Mouse (Mus musculus) forelimb bud, embryonic 11.5 days (tissue): ENCODE measurements around the gene Fxyd2.

Source experiments
- DNase-seq: peaks from one replicate; pipeline ENCODE4 v3.0.0-alpha.2; 2012; ENCODE audit warnings: low read depth, low spot score

Fxyd2 gene

GRCm38 (mm10) chr9:45429392-45429791 is 29.9 kb downstream of the Fxyd2 start:
- no peak for DNase-seq

DNA sequence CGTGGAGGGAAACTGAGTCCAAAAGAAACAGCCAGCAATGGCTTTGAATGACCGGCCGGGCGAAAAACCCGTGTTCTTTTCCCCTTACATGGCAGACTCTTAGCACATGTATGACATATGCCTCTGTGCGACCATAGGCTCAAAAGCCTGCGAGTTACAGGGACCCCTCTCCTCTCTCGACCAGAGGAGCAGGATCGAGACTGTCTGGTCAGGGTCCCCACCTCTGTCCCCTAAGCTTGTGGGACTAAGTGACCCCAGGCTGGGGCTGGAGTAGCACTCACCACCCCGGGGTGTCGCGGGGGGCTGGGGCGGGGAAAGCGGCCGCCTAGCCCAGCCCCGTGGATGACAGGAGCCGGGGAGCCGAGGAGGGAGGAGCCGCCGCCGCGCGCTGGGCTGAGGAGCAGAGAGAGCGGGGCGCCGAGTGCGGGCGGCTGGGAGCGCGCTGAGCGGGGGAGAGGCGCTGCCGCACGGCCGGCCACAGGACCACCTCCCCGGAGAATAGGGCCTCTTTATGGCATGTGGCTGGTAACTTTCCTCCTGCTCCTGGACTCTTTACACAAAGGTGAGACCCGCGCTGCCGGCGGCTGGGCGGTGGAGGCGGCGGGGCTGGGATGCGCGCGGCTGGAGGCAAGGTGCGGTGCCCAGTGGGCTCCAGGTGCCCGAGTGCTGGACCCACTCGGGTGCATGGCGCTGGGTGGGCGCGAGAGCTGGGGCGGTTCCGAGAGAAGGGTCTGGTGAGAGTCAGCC is 30.7 kb downstream of the Fxyd2 start:
- no peak for DNase-seq

- DNase-seq: no peak
Measured at GRCm38 (mm10) chr9:45430698-45430959, 31.2 kb downstream of the Fxyd2 start.

- no peak for DNase-seq
Measured at GRCm38 (mm10) chr9:45431150-45431549, 31.7 kb downstream of the Fxyd2 start.

GRCm38 (mm10) chr9:45432639-45433038 is 33.2 kb downstream of the Fxyd2 start:
- DNase-seq: no peak

- no peak for DNase-seq
Measured at GRCm38 (mm10) chr9:45433119-45433518, 33.6 kb downstream of the Fxyd2 start.

DNA sequence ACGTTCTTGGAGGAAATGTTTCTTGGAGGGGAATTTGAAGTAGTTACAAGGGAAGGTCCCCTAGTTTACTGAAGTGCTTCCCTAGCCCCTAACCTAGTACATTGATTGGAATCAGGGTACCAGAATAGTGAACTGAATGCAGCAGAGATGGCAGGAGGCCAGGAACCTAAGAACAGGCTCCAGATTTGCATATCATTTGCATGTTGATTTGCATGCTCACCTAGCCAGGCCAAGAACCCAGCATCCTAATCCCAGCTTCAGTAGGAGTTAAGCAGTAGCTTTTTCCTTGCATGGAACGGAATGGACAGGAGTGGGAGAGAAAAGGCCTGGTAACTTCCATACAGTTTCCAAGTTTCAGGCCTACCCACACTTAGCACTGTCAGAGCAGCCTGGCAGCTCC is 34.7 kb downstream of the Fxyd2 start:
- DNase-seq: no peak

GRCm38 (mm10) chr9:45439025-45439424 is 39.6 kb downstream of the Fxyd2 start:
- DNase-seq: no peak

DNA sequence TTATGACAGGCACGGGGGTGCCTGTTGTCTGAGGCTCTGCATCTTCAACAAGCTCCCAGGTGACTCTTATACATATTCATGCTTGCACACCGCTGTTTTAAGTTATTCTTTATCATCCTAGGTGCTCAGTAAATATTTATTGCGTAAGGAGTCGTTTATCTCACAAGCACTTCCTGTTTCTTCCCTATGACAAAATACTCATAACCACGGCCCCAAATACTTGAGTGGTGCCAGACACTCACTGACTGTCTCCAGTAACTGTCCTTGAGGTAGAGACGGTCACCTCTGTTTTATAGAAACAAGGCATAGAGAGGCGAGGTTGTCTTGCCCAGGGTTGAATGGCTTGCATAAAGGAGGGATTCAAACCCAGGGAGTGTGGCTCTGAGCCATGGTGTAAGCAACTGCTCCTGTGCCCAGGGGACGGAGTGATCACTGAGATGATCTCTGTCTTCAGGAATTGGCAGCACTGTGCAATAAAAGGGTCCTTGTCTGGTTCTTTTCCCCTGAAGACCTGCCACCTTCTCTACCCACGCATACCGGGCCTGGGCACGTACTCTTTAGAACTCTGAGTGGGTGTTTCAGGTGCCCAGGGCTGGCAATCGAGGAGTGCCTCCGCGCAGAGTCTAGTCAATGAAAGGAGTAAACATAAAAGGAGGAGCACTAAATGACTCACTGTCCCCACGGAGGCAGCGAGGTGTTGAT is 40.8 kb downstream of the Fxyd2 start:
- no peak for DNase-seq

- DNase-seq: no peak
Measured at GRCm38 (mm10) chr9:45444251-45444798, 44.9 kb downstream of the Fxyd2 start.

DNA sequence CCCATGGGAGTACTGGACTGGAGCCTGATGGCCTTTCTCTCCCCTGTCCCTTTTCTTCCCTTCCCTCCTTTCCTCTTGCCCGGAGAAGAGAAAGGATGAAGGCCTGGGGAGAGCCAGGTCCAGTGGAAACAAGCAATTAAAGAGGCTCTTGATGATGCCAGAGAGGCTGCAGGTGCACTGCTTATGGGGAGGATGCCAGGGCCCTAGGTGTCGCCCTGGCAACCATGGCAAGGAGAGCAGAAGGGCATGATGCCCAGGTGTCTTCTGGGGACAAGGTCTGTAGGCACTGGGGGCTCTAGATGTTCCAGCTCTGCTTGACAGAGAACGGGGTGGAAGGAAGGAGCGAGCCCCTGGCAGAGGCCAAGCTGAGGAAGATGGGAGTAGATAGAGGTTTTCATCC is 50.2 kb downstream of the Fxyd2 start:
- DNase-seq: no peak

DNA sequence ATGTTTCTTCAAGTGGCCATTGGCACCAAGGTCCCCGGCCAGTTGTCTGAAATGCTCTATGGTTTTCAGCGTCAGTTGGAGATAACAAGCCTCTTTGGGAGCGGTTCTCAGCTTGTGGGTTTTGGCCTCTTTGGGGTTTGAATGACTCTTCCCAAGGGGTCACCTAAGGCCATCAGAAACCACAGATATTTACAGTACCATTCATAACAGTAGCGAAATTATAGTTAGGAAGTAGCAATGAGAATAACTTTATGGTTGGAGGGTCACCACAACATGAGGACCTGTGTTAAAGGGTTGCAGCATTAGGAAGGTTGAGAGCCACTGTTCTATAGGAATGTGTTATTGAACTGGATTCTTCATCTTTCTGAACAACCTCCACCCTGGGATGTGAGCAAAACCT is 51.9 kb downstream of the Fxyd2 start:
- DNase-seq: no peak

- no peak for DNase-seq
Measured at GRCm38 (mm10) chr9:45454032-45454431, 54.6 kb downstream of the Fxyd2 start.

DNA sequence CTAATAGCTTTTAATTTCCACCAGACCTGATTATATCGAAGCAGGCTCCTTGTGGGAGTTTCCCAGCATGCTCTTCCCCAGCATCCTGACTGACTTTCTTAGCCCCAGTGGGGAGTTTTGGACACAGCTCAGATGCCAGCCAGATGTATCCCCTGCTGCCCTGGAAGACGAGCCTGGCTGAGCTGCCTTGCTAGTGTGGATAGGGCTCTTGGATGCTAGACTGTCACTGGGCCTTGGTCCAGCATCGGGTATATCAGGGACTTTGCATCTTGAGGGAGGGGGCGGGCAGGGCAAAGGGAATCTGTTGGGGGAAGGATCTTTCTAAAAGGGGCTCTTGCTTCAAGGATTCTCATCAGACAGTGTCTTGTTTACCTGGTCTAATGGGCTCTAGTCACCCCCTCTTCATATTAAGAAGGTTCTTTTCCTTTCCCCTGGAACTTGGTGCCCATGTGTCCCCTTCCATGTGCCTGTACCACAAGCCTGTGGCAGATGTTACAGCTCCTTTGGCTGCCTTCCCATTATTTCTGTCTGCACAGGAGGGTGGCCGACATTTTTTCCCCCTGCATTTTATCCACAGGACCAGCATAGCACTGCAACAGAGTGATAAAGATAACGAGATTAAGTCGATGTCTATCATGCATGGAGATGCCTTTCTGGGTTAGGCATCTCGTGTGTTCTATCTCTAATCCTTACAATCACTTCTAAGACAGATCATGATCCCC is 55.6 kb downstream of the Fxyd2 start:
- no peak for DNase-seq

DNA sequence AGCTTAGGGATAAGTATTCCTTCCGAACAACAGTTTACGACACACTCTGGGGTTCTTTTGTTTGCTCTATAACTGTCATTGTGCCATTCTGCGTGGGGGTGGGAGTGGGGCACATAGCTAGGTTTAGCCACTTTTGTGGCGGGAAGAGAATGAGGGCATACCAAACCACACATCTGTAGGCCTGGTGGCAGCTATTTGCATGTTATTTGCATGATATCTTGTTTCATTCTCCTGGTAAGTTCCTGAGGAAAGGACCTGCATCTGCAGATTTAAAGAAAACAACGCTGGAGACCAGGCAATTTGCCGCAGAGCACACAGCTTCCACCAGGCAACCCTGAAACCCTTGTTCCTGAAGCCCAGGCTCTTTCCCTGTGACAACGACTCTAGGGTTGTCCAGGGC is 57.7 kb downstream of the Fxyd2 start:
- DNase-seq: no peak

DNA sequence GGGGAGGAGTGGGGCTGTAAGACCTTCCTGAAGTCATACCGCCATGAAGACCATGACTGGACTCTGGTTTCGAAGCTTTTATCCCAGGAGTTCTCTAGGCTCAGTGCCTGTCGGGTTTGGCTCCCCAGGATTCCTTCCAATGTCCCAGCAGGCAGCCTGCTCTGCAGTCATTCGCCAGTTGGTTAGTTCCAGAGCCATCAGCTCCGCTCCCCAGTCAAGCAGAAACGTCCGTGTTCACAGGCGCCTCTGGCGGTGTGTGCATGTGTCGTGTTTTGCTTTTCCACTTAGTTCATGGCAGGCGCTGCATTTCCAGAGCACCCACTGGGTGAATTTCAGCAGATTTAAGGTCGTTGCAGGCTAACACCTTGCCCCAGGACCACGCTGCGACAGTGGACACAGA is 58.9 kb downstream of the Fxyd2 start:
- no peak for DNase-seq
